Mouse (Mus musculus) megakaryocyte-erythroid progenitor cell, adult 5 weeks (primary cell): ENCODE data around the gene Qdpr. TPM values are rescaled to one million over a fixed set of nuclear protein-coding genes. Genes with fewer than 3 reads are reported as not detected.

Experiments used
- polyA plus RNA-seq: library from polyadenylated mRNA; stranded (reverse); fragments of >175 nt; gene quantifications from 2 replicates; pipeline ENCODE4 v1.2.3, GENCODE M21; 2012

Gene Qdpr
- polyA plus RNA-seq: 93.8 and 103 TPM in 2 replicates

DNA sequence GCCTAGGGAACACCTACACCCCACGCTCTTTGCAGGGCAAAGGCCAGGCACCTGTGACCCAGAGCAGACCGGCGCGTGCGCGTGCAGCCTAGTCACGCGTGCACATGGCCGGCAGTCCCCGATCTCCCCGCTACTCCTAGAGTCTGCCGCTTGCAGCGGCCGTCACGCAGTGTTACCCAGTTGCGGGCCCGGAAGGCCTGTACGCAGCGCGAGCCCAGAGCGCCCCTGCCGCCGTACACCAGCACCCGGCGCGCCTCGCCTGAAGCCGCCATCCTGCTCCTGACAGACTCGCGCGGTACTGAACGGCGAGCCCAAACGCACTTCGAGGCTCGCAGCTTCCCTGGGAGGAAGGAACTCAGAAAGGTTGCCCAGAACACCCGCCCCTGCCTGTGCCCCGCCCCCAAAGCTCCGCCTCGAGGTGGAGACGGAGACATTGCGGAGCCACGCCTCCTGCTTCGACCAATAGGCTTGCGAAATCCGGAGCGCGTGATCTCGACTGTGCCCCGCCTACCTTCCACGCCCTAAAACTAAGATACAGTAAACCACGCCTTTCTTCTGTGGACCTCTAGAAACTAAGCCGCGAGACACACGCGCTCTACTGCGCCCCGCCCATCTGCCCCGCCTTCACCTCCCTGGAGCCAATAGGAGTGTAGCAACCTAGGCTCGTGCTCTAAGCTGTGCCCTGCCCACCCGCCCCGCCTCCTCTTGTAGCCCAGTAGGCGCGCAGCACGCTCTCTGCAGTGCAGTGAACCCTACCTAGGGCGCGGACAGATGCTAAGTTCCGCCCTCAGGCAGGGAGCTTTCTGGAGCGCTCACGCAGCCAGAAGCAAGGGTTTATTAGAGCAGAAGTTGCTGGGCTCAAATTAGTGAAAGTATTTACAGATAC lies at the start of gene Qdpr:
TSS of gene Qdpr (minus strand) at position 406 of the 886 bp plus-strand sequence.

DNA sequence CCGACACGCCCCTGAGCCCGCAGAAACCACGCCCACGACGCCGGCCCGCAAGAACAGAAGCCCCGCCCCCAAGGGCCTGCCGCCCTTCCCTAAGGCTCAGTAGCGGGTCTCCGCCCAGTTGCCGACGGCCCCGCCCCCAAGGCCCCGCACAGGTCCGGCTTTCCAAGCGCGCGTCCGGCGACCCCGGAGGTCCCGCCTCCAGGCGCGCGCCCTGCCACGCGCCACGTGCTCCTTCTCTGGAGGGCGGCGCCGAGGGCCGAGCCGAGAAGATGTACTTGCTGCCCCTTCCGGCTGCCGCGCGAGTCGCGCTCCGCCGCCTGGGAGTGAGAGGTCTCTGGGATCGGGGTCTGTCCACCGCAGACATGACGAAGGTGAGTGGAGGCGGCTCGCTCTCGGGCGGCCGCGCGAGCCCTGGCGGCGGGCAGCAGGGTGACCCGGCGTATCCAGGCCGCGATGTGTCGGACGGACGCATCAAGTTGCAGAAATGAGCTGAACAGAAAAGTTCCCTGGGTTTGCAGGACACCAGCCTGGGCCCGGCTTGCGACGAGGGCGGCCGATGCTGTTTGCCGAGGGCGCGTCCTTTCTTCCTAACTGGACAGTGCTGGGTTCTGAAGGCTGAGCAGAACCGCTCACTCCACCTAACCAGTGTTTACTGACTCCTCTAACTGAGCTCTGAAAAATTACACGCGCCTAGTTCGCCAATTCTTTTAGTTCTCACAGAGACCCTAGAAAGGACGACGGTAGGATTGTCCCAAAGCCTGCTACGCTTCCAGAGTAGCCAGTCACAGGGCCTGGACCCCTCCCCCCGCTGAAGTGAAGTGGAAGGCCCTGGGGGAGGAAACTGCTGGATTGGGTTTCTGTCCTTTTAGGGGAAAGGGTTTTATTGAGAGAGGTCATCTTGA lies 43.4 kb upstream of the Qdpr start, which contains the start of gene Lap3:
TSS of gene Lap3 (plus strand) at position 184 of the 902 bp plus-strand sequence.

DNA sequence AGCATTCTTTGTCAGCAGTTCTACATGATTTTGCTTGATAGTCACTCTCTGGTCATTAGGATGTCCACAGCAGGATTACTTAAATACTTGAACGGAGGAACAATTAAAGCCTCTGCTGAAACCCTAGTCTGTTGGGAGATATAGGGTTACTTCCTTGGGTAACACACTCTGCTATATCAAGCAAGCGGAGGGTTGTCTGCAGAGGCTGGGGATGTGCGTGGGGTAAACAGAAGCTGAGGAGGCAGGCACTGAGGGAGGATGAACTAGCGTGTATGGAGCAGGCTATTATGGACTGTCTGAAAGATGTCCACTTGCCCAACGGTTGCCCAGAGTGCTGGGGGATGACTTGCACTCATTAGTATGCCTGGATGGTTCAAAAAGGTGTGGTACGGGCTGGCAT lies 3.4 kb upstream of the Qdpr start, which contains the start of gene Clrn2:
TSS of gene Clrn2 (plus strand) at position 301 of the 400 bp plus-strand sequence.

Other genes with a start within 250 kb of the Qdpr start
- not detected in 2 replicates for gene Clrn2, start 3.5 kb upstream of the Qdpr start, polyA plus RNA-seq
- 20.9 and 27.0 TPM in 2 replicates for gene Lap3, start 43.1 kb upstream of the Qdpr start, polyA plus RNA-seq
- gene Med28, start 70.0 kb upstream of the Qdpr start, polyA plus RNA-seq: 26.7 and 35.9 TPM in 2 replicates
- not detected in 2 replicates for gene Fam184b, start 189.4 kb upstream of the Qdpr start, polyA plus RNA-seq
- gene Ncapg, start 219.7 kb upstream of the Qdpr start, polyA plus RNA-seq: 2.4 and 2.9 TPM in 2 replicates